Mouse (Mus musculus) heart, adult 2 months (tissue): ENCODE data around the gene Cd164. TPM values are rescaled to one million over a fixed set of nuclear protein-coding genes. Genes with fewer than 3 reads are reported as not detected.

ENCODE experiments used
- DNase-seq, 2 experiments: peaks; one replicate each; pipeline ENCODE4 v3.0.0; 2021
- H3K27ac ChIP-seq: fragments of 200-600 bp; 2 replicates; pipeline ENCODE4 v1.8.1; 2022
- H3K27me3 ChIP-seq: fragments of 200-500 bp; 2 replicates; pipeline ENCODE4 v1.6.1; 2012; ENCODE audit warnings: mild to moderate bottlenecking, low read length, inconsistent platforms, mixed read lengths; ENCODE audit not compliant: control insufficient read depth, insufficient read depth
- H3K36me3 ChIP-seq: fragments of 200-500 bp; 2 replicates; pipeline ENCODE4 v1.6.1; 2012; ENCODE audit warnings: low read length, inconsistent platforms; ENCODE audit not compliant: control insufficient read depth, insufficient read depth
- H3K4me1 ChIP-seq: fragments of 200-500 bp; 2 replicates; pipeline ENCODE4 v1.6.1; 2011; ENCODE audit warnings: low read length; ENCODE audit not compliant: control insufficient read depth, insufficient read depth
- H3K4me3 ChIP-seq: fragments of 200-600 bp; 2 replicates; pipeline ENCODE4 v1.8.1; 2022
- H3K79me2 ChIP-seq: fragments of 200-500 bp; replicated peaks from 2 replicates; pipeline ENCODE4 v1.6.1; 2012; ENCODE audit warnings: mild to moderate bottlenecking, inconsistent platforms, low read length, moderate library complexity, mixed read lengths; ENCODE audit not compliant: control insufficient read depth, insufficient read depth
- H3K9ac ChIP-seq: fragments of 200-500 bp; 2 replicates; pipeline ENCODE4 v1.6.1; 2012; ENCODE audit warnings: low read depth, mild to moderate bottlenecking, control low read depth, inconsistent platforms, low read length, mixed read lengths
- CTCF ChIP-seq: fragments of 200-600 bp; IDR thresholded peaks from 2 replicates; pipeline ENCODE4 v1.8.1; 2022; ENCODE audit warnings: antibody characterized with exemption, mild to moderate bottlenecking, moderate library complexity
- EP300 ChIP-seq: fragments of 200-500 bp; IDR thresholded peaks from 2 replicates; pipeline ENCODE4 v1.6.1; 2011; ENCODE audit warnings: low read depth, low read length, control low read depth; ENCODE audit not compliant: insufficient read depth
- POLR2A ChIP-seq: fragments of 200-500 bp; IDR thresholded peaks from 2 replicates; pipeline ENCODE4 v1.6.1; 2011; ENCODE audit warnings: mild to moderate bottlenecking, low read depth, low read length, control low read depth; ENCODE audit not compliant: insufficient read depth
- WGBS: fragments of 180-500 bp; shearing (Covaris S2); methylation state at CpG from one replicate; pipeline ENCODE4 v1.1.7; 2018; 5-methylcytosine and 5-hydroxymethylcytosine counted together
- intact Hi-C: fragments of 180-260 bp; cut with DNase I; formaldehyde crosslinking; loops from one replicate; pipeline ENCODE4 v1.15.1; 2025
- polyA plus RNA-seq: library from polyadenylated mRNA; depleted of rRNA; stranded (reverse); fragments of >200 nt; gene quantifications from 2 replicates; pipeline ENCODE4 v1.2.3, GENCODE M21; 2012
- total RNA-seq, 2 experiments: library from RNA; stranded (reverse); gene quantifications; 2 replicates each; pipeline ENCODE4 v1.2.3; 2021

Gene Cd164
- total and polyA plus RNA-seq, 3 experiments: 131 to 151 (median 137) TPM

DNA sequence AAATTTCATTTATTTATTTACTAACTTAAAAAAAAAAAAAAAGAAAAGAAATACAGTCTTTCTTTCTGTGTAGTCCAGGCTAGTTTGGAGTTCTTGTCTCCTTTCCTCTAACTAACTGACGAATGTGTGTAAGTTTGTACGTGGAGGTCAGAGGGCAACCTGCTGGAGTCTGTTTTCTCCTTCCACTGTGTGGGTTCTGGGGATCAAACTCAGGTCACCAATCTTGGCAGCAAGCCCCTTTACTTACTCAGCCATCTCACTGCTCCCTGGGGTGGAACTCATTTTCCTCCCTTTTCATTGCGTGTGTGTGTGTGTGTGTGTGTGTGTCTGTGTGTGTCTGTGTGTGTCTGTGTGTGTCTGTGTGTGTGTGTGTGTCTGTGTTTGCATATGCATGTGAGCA, 49.1 kb downstream of the Cd164 start:
- Histone ChIP-seq H3K4me3 (no peak overlapping the region), H3K36me3 (no peaks in the 10 kb centered on the region), H3K27ac (no peak overlapping the region), H3K4me1 (peaks cover 2% of the 10 kb centered on the region), H3K9ac (no peak overlapping the region), H3K79me2 (no peaks in the 10 kb centered on the region), H3K27me3 (no peaks in the 10 kb centered on the region)
- intact Hi-C loops: no loop called here
- WGBS: 40% methylated on average over 3 of the region's 3 CpGs
- DNase-seq: no peak
- TF ChIP-seq CTCF (no peak), EP300 (no peak), POLR2A (no peak)

DNA sequence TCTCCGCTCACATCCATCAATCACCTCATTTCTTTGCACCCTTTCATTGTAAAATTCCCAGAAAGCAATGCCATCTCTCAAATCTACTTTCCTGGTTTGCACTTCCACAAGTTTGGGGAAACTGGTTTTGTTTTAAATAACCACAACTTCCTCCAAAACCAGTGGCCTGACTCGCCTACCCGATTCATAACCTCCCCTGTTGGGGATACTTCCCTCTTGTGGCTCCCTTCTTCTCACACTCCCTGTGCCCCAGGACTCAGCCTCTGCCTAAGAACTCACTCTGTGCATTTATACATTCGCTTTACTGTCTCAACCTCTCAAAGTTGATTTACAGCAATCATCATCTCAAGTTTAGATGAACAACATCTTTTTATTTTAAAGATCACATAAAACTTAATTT, 51.9 kb downstream of the Cd164 start:
- no peak overlapping the region for H3K27ac ChIP-seq
- no peaks in the 10 kb centered on the region for H3K27me3 ChIP-seq
- TF ChIP-seq POLR2A (no peak), EP300 (no peak), CTCF (no peak)
- H3K36me3 ChIP-seq: no peaks in the 10 kb centered on the region
- intact Hi-C loops: no loop called here
- peaks cover 2% of the 10 kb centered on the region for H3K4me1 ChIP-seq
- H3K4me3 ChIP-seq: no peak overlapping the region
- no peak for DNase-seq
- H3K9ac ChIP-seq: no peak overlapping the region
- WGBS: 70% methylated on average over 4 of the region's 4 CpGs
- no peaks in the 10 kb centered on the region for H3K79me2 ChIP-seq

DNA sequence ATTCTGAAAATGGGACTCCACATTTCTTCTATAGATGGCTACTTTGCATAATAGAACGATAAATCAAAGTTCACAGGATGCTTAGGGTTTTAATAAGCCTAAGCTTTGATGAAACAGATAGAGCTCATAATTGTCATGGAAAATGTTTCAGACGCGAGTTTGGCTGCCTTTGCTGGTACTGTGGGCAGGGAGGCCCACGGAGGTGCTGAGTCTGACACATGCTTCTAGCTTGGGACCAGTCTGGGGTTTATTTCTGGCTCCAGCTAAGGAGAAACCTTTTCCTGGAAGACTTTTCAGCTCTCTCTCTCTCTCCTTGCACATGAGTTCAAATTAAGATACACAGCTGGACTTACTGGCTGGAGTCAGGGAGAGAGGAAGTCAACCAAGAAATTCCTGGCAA, 53.1 kb downstream of the Cd164 start:
- no peak overlapping the region for H3K9ac ChIP-seq
- no peak for TF ChIP-seq POLR2A
- no peak for TF ChIP-seq EP300
- intact Hi-C loops: no loop called here
- peaks cover 2% of the 10 kb centered on the region for H3K4me1 ChIP-seq
- no peaks in the 10 kb centered on the region for H3K27me3 ChIP-seq
- no peaks in the 10 kb centered on the region for H3K79me2 ChIP-seq
- no peak overlapping the region for H3K27ac ChIP-seq
- DNase-seq: no peak
- 63% methylated on average over 4 of the region's 4 CpGs for WGBS
- H3K4me3 ChIP-seq: no peak overlapping the region
- H3K36me3 ChIP-seq: no peaks in the 10 kb centered on the region

DNA sequence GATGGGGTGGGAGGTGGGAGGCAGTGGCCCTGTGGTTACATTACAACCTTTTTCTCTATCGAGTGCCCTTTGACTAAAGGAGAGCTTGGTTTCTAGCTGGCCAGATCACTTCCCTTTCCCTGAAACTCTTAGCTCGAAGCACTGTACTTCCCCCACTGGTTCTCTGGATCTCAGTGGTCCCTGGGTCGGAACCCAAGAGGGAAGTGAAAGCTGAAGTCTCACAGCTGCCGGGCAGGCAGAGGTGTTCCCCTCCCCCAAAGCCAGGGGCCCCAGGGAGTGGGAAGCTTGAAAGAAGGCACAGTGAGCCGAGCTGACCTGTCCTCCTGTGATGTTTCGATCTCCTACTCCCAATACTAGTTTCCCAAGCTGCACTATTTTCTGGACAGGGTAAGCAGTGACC, 54.0 kb downstream of the Cd164 start:
- 34% methylated on average over 6 of the region's 6 CpGs for whole genome bisulfite sequencing
- no peaks in the 10 kb centered on the region for H3K79me2 ChIP-seq
- H3K4me3 ChIP-seq: no peak overlapping the region
- no peak overlapping the region for H3K9ac ChIP-seq
- H3K36me3 ChIP-seq: no peaks in the 10 kb centered on the region
- DNase-seq: peak in 1 of 2 experiments; percentile 56
- H3K4me1 ChIP-seq: peaks cover 2% of the 10 kb centered on the region
- no peak overlapping the region for H3K27ac ChIP-seq
- intact Hi-C loops: no loop called here
- H3K27me3 ChIP-seq: no peaks in the 10 kb centered on the region
- TF ChIP-seq CTCF (no peak), POLR2A (no peak), EP300 (no peak)

DNA sequence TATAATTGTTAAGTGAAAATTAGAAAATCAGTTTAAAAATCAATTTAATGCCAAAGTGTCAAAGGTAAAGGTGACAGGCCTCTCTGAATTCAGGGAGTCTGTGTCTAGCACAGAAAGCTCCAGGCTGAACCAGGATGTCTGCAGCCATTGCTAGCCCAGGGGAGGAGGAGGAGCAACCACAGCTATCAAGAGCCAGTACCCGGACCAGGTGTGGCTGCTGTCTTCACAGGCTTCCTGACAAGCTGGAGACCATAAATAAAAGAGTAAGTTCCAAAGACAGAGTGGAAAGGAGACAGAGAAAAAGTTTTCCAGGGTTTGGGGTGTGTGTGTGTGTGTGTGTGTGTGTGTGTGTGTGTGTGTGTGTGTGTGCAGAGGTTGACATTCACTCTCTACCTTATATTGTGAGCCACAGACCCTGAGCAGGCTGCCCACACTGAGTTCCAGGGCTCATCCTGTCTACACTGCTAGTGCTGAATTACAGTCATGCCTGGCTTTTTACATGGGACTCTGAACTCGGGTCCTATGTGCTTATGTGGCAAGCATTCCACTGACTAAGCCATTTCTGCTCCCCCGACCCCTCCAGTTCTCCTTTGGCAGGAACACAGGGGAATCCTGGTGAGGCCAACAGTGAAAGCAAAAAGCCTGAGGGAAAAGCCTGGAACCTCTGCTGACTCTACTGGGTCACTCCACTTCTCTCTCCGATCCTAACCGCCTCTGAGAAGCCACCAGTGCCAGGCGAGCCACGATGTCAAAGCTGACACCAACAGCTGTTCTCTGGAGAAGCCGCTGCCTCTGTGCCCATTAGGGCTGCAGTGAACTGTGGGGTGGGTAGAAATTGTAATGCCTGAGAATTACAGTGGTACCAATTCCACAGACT, 56.5 kb downstream of the Cd164 start:
- intact Hi-C loops: no loop called here
- H3K27me3 ChIP-seq: no peaks in the 10 kb centered on the region
- H3K4me3 ChIP-seq: no peak overlapping the region
- TF ChIP-seq CTCF: no peak
- TF ChIP-seq EP300: no peak
- TF ChIP-seq POLR2A: no peak
- H3K36me3 ChIP-seq: no peaks in the 10 kb centered on the region
- no peaks in the 10 kb centered on the region for H3K79me2 ChIP-seq
- WGBS: 57% methylated on average over 8 of the region's 8 CpGs
- no peak overlapping the region for H3K27ac ChIP-seq
- no peak overlapping the region for H3K9ac ChIP-seq
- no peak for DNase-seq
- H3K4me1 ChIP-seq: peaks cover 2% of the 10 kb centered on the region

DNA sequence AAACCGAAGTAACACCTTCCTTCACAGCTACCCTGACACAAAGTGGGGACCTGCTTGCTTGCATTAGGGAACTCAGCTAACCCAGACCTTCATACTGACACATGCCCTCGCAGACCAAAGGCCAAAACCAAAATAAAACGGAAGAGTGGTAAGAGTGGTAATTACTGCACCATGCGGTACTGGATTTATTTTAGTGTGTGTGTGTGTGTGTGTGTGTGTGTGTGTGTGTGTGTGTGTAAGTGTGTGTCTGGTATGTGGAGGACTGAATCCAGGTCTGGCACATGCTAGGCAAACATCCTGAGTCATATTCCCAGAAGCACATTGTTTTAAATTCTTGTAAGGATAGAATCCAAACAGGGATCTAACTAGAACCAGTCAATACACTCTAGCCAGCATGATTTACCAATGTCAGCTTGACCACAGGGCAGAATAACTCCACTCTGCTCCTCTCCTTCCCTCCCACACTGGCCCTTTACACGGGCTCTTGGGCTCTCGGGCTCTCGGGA, 57.2 kb downstream of the Cd164 start:
- TF ChIP-seq POLR2A: no peak
- no peak for TF ChIP-seq CTCF
- TF ChIP-seq EP300: no peak
- Histone ChIP-seq H3K79me2 (no peaks in the 10 kb centered on the region), H3K27ac (no peak overlapping the region), H3K4me1 (peaks cover 2% of the 10 kb centered on the region), H3K4me3 (no peak overlapping the region), H3K36me3 (no peaks in the 10 kb centered on the region), H3K9ac (no peak overlapping the region), H3K27me3 (no peaks in the 10 kb centered on the region)
- no peak for DNase-seq
- WGBS: 78% methylated on average over 7 of the region's 7 CpGs
- intact Hi-C loops: no loop called here
